Mouse (Mus musculus) ovary, adult 2 months (tissue): Measurements from ENCODE around the gene Map3k7cl. TPM values are rescaled to one million over a fixed set of nuclear protein-coding genes. Genes with fewer than 3 reads are reported as not detected.

Source experiments
- polyA plus RNA-seq: library from polyadenylated mRNA; depleted of rRNA; stranded (reverse); fragments of >200 nt; gene quantifications from 2 replicates; pipeline ENCODE4 v1.2.3, GENCODE M21; 2012; rRNA removed

The Map3k7cl gene
- 5.6 and 6.5 TPM in 2 replicates for polyA plus RNA-seq

GRCm38 (mm10) chr16:87552907-87553691 is at the start of gene Map3k7cl:
Gene Map3k7cl (plus strand): TSS chr16:87553330.

Other genes starting within 250 kb of the Map3k7cl start
- 13.7 and 16.1 TPM in 2 replicates for gene N6amt1, start 199.1 kb upstream of the Map3k7cl start, polyA plus RNA-seq
- gene Ltn1, start 120.7 kb upstream of the Map3k7cl start, polyA plus RNA-seq, result 4.9 and 6.2 TPM in 2 replicates
- 3.1 and 3.2 TPM in 2 replicates for gene Rwdd2b, start 112.8 kb upstream of the Map3k7cl start, polyA plus RNA-seq
- gene Usp16, start 98.6 kb upstream of the Map3k7cl start, polyA plus RNA-seq, result 12.9 and 15.8 TPM in 2 replicates
- 14.0 and 16.8 TPM in 2 replicates for gene Cct8, start 57.5 kb upstream of the Map3k7cl start, polyA plus RNA-seq
- gene Bach1, start 145.6 kb downstream of the Map3k7cl start, polyA plus RNA-seq, result 9.3 and 10.5 TPM in 2 replicates